Mouse (Mus musculus) stomach, embryonic 14.5 days (tissue): ENCODE data around the gene Tns2. TPM values are rescaled to one million over a fixed set of nuclear protein-coding genes. Genes with fewer than 3 reads are reported as not detected.
A peak's percentile ranks its signal among the peaks of the same experiment; 100 is the strongest.

ENCODE experiments used
- ATAC-seq: fragments of 200-750 bp; cut with Nextera tagmentation; 2 replicates; pipeline ENCODE4 v1.8.0; 2017; ENCODE audit warnings: low read depth, moderate TSS enrichment; ENCODE audit not compliant: insufficient number of reproducible peaks, insufficient read depth, low FRiP score
- H3K27ac ChIP-seq: fragments of 300-500 bp; sonication (generic); 2 replicates; pipeline ENCODE4 v1.5.1; 2014; ENCODE audit warnings: mild to moderate bottlenecking, low read length, moderate library complexity, mixed read lengths
- H3K27me3 ChIP-seq: fragments of 300-500 bp; sonication (generic); 2 replicates; pipeline ENCODE4 v1.6.1; 2014; ENCODE audit warnings: low read length, control low read depth, mixed read lengths; ENCODE audit not compliant: control insufficient read depth, insufficient read depth
- H3K36me3 ChIP-seq: fragments of 300-500 bp; sonication (generic); 2 replicates; pipeline ENCODE4 v1.6.1; 2014; ENCODE audit warnings: mild to moderate bottlenecking, control low read depth, low read length, moderate library complexity, mixed read lengths; ENCODE audit not compliant: control insufficient read depth, insufficient read depth
- H3K4me1 ChIP-seq: fragments of 300-500 bp; sonication (generic); 2 replicates; pipeline ENCODE4 v1.6.1; 2014; ENCODE audit warnings: low read length, control low read depth, mixed read lengths; ENCODE audit not compliant: control insufficient read depth, insufficient read depth
- H3K4me2 ChIP-seq: fragments of 300-500 bp; sonication (generic); replicated peaks from 2 replicates; pipeline ENCODE4 v1.6.1; 2014; ENCODE audit warnings: low read depth, low read length, control low read depth
- H3K4me3 ChIP-seq: fragments of 300-500 bp; sonication (generic); 2 replicates; pipeline ENCODE4 v1.5.1; 2014; ENCODE audit warnings: low read depth, low read length, control low read depth
- H3K9ac ChIP-seq: fragments of 300-500 bp; sonication (generic); replicated peaks from 2 replicates; pipeline ENCODE4 v1.6.1; 2014; ENCODE audit warnings: low read depth, mild to moderate bottlenecking, control low read depth, low read length, moderate library complexity, mixed read lengths
- H3K9me3 ChIP-seq: fragments of 300-500 bp; sonication (generic); 2 replicates; pipeline ENCODE4 v1.6.1; 2016; ENCODE audit warnings: low read depth, low read length, control low read depth; ENCODE audit not compliant: control insufficient read depth
- WGBS: fragments of 180-500 bp; shearing (Covaris S2); extraction: QIAGEN DNeasy Blood & Tissue Kit; methylation state at CpG from one replicate; pipeline ENCODE4 v1.1.7; 2014; 5-methylcytosine and 5-hydroxymethylcytosine counted together
- polyA plus RNA-seq: library from polyadenylated mRNA; unstranded; fragments of >200 nt; fragmentation: Nextera tagmentation; extraction: Ambion mirVana; gene quantifications from 2 replicates; pipeline ENCODE4 v1.2.1, GENCODE M21; 2014

Tns2 gene
- polyA plus RNA-seq, 1 experiment from 2014 or later: 48.5 TPM

DNA sequence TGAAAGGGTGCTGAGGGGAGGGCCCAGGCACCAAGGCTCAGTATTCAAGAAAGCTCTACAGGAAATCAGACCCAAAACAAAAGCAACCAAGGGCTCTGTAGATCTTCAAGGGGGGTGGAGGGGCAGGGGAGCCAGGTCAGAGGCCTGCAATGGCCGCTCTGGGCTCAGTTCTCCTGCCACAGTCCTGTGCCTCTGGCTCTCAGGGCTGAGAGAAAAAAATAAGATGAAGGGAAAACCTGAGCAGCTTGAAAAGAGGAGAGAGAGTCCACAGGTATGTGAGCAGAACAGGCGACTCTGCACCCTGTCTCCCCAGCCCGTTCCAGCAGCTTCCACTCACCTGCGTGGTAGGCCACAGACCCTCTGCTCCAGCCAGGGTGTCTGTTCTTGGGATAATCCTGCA lies 18.4 kb downstream of the Tns2 start:
- 80% methylated on average over 4 of the region's 4 CpGs for WGBS
- H3K9ac ChIP-seq: no peak overlapping the region
- H3K4me2 ChIP-seq: no peak overlapping the region
- H3K9me3 ChIP-seq: no peaks in the 10 kb centered on the region
- H3K4me3 ChIP-seq: no peak overlapping the region
- no peak overlapping the region for H3K27ac ChIP-seq
- ATAC-seq: no peak
- H3K27me3 ChIP-seq: no peaks in the 10 kb centered on the region
- H3K4me1 ChIP-seq: peaks cover 5% of the 10 kb centered on the region; the same call in 1 of the 2 replicates
- H3K36me3 ChIP-seq: peaks cover 55% of the 10 kb centered on the region

DNA sequence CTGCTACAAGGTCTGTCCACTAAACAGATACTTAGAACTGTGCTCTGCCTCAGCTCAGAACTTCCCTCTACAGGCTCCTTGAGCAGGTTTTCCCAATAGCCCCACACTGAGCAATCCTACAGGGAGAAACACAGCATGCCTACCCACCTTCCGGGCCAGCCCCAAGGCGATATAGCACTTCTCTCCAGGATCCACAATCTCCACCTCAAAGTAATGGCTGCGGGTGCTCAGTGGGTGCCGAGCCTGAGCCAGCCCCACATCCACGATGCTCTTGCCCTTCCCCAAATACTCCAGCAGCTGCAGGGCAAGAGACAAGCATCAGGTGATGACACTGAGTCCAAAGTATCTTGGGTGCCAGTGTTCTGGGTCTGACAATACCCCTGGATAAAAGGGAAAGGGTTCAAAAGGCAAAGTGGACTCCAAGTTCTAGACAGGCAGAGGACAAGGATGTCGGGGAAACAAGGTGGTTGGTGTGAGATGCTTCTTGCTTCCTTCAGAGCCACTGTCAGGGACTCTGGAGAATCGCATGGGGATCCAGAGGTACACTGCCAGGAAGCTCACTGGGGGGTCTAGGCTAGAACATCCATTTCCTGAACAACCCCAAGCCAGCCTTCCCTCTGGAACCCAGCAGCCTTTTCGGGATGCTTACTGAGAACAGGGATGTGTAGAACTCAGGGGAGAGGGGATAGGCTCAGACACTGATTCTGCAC lies 19.1 kb downstream of the Tns2 start:
- ATAC-seq: no peak
- 80% methylated on average over 8 of the region's 8 CpGs for WGBS
- no peak overlapping the region for H3K9ac ChIP-seq
- no peaks in the 10 kb centered on the region for H3K9me3 ChIP-seq
- H3K4me3 ChIP-seq: no peak overlapping the region
- H3K36me3 ChIP-seq: peaks cover 49% of the 10 kb centered on the region
- H3K27ac ChIP-seq: no peak overlapping the region
- H3K4me1 ChIP-seq: peaks cover 5% of the 10 kb centered on the region; the same call in 1 of the 2 replicates
- no peak overlapping the region for H3K4me2 ChIP-seq
- no peaks in the 10 kb centered on the region for H3K27me3 ChIP-seq

DNA sequence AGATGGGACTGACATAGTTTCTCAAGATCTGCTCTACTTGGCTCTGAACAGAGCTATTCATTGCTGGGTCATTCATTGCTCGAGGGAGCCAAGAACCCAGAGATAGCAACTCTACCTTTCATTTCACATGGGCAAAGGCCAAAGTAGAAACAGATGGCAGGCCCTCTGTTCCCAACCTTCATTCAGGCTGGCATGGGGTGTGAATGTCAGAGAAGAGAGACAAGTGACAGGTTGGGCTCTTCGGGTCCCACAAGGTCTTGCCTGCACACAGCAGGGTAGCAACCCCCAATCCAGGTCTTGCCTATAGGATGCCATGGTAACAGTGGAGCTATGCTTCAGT lies 19.6 kb downstream of the Tns2 start:
- H3K4me2 ChIP-seq: no peak overlapping the region
- peaks cover 5% of the 10 kb centered on the region; the same call in 1 of the 2 replicates for H3K4me1 ChIP-seq
- no peak overlapping the region for H3K9ac ChIP-seq
- H3K27me3 ChIP-seq: no peaks in the 10 kb centered on the region
- WGBS: 74% methylated on average over 2 of the region's 2 CpGs
- no peaks in the 10 kb centered on the region for H3K9me3 ChIP-seq
- H3K4me3 ChIP-seq: no peak overlapping the region
- H3K36me3 ChIP-seq: peaks cover 43% of the 10 kb centered on the region
- no peak overlapping the region for H3K27ac ChIP-seq
- no peak for ATAC-seq

DNA sequence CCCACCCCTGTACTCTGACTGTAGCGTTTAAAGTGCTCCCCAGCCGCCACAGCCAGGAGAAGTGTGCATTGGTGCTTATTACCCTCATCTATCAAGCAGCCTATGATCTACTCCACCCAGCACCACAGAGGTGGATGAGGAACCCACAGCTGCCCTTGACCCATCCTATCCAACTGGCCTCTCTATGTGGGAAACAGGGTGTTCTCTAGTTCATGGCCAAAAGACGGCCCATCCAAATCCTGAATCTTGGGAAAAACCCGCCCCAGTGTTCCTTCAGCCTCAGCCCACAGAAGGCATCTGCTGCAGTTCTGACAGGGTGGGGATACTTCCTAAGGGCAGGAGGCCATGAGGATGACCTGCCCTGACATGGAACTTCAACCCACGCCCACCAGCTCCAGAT lies 20.3 kb downstream of the Tns2 start:
- Histone ChIP-seq H3K36me3 (peaks cover 36% of the 10 kb centered on the region), H3K27ac (no peak overlapping the region)

DNA sequence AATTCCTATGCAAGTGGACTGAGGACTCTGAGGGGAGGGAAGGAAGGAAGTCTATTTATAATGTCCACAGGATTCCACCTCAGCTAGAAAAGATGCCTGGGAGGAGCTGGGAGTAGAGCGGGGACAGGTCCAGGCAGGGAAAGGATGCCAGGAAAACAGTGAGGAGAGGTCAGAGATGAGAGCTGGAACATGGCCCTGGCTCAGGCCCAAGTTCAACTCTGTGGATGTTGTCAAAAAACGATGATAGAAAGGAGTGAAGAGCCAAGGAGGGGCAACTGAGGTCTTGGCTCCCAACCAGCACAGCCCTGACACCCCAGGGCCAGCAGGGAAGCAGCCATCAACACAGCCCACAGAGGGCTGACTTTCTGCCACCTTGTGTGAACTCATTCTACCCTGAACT lies 26.1 kb downstream of the Tns2 start:
- Histone ChIP-seq H3K9me3 (no peaks in the 10 kb centered on the region), H3K9ac (no peak overlapping the region), H3K4me2 (no peak overlapping the region), H3K4me1 (no peaks in the 10 kb centered on the region), H3K36me3 (peaks cover 32% of the 10 kb centered on the region), H3K4me3 (no peak overlapping the region), H3K27ac (no peak overlapping the region), H3K27me3 (no peaks in the 10 kb centered on the region)
- no peak for ATAC-seq
- WGBS: 59% methylated on average over 2 of the region's 2 CpGs

More for the DNA sequence above, 20.3 kb downstream of the Tns2 start:
- 83% methylated on average over 5 of the region's 5 CpGs for WGBS
- Histone ChIP-seq H3K27me3 (no peaks in the 10 kb centered on the region), H3K4me2 (no peak overlapping the region), H3K9me3 (no peaks in the 10 kb centered on the region), H3K4me1 (peaks cover 5% of the 10 kb centered on the region; the same call in 1 of the 2 replicates), H3K4me3 (no peak overlapping the region), H3K9ac (no peak overlapping the region)
- ATAC-seq: no peak

DNA sequence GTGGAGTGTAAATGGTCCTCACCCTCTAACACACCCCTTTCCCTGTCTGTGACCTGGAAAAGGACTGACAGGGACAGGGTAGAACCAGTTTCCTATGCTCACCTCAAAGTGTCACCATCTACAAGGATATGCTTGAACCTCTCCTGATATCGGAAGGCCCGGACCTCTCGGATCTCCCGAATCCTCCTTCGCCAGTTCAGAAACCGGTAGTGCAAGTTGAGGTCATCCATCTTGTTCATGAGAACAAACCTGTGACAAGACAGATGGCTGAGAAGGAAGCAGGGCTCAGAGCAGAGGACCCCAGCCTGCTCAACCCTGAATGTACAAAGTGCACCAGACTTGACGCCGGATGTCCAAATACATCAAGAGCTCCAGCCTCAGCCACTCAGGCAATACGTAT lies 33.1 kb downstream of the Tns2 start:
- ATAC-seq: no peak
- Histone ChIP-seq H3K4me1 (peaks cover 13% of the 10 kb centered on the region; the same call in 1 of the 2 replicates), H3K9ac (no peak overlapping the region), H3K4me3 (no peak overlapping the region), H3K4me2 (no peak overlapping the region), H3K36me3 (peaks cover 42% of the 10 kb centered on the region), H3K27me3 (no peaks in the 10 kb centered on the region), H3K27ac (peak overlapping the region; percentile 15; the same call in 1 of the 2 replicates), H3K9me3 (no peaks in the 10 kb centered on the region)
- 71% methylated on average over 9 of the region's 9 CpGs for WGBS

DNA sequence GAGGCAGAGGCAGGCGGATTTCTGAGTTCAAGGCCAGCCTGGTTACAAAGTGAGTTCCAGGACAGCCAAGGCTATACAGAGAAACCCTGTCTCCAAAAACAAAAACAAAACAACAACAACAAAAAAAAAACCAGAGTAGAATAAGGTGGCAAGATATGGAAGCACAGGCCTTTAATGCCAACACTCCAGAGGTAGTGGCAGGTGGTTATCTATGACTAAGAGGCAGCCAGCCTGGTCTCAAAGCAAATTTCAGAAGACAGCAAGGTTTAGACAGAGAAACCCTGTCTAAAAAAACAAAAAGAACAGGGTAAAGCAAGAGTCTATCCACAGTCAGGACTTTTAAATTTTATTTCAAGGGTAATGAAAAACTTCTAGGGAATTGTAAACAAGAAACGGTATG lies 34.5 kb downstream of the Tns2 start:
- Histone ChIP-seq H3K4me1 (peaks cover 13% of the 10 kb centered on the region; the same call in 1 of the 2 replicates), H3K27me3 (no peaks in the 10 kb centered on the region), H3K9me3 (no peaks in the 10 kb centered on the region), H3K9ac (peak overlapping the region; percentile 71; the same call in 1 of the 2 replicates), H3K4me2 (0 out of 2 replicates have a peak overlapping the region, but pooled peaks have one; percentile 84), H3K36me3 (peaks cover 28% of the 10 kb centered on the region), H3K4me3 (peak overlapping the region; percentile 73), H3K27ac (no peak overlapping the region)
- 64% methylated on average over 2 of the region's 2 CpGs for WGBS
- no peak for ATAC-seq

DNA sequence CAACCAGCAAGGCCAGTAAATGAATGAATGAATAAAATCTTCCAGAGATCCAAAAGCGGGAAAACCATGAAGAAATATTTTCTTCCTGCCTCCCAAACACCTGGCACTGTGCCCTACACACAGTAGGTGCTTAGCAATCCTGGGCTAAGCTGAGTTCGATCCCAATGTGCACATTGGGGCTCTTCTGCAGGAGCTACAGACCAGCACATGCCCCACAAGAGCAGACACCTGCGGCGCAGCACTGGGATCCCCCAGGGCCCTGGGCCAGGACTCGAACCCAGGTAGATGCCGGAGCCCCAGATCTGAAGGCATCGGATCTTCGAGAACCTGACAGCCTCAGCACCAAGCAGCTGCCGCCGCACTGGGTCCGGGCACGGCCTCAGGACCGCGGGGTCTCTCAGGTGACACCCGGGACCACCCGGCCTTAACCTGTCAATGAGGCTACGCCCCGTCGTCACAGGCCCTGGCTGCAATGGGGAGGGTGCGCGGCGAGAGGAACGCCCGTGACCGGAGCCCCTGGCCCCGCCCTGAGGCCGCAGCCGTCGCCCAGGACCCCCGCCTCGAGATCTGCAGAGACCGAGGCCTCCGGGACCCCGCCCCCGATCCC lies 35.4 kb downstream of the Tns2 start:
- WGBS: 2% methylated on average over 33 of the region's 35 CpGs
- H3K27me3 ChIP-seq: no peaks in the 10 kb centered on the region
- peak overlapping the region; percentile 52; the same call in 1 of the 2 replicates for H3K27ac ChIP-seq
- peaks cover 13% of the 10 kb centered on the region; the same call in 1 of the 2 replicates for H3K4me1 ChIP-seq
- peak overlapping the region; percentile 71 for H3K9ac ChIP-seq
- no peak for ATAC-seq
- H3K36me3 ChIP-seq: peaks cover 21% of the 10 kb centered on the region
- peak overlapping the region; percentile 73 for H3K4me3 ChIP-seq
- H3K9me3 ChIP-seq: no peaks in the 10 kb centered on the region
- H3K4me2 ChIP-seq: peak overlapping the region; percentile 84
